Mouse (Mus musculus): ENCODE data around the gene Nectin1. TPM values are rescaled to one million over a fixed set of nuclear protein-coding genes. Genes with fewer than 3 reads are reported as not detected.

The Nectin1 gene
- total and polyA plus RNA-seq, 3 experiments: 3.9 to 6.2 TPM; not detected in 1

- Histone ChIP-seq H3K36me3 (ENCODE audit: control insufficient read depth in 1 of 2, insufficient read depth in 2 of 2, low read length in 2 of 2) (0 out of 4 replicates have a peak, but pooled peaks cover 0 to 3% of the 10 kb centered on the region in 2 experiments), H3K27ac (ENCODE audit: control insufficient read depth, low read depth, low read length) (no peak overlapping the region), H3K4me3 (ENCODE audit: control insufficient read depth in 1 of 2, insufficient read depth in 1 of 2, low read depth in 2 of 2, low read length in 2 of 2) (peak overlapping the region; percentile 68 to 79), H3K79me2 (ENCODE audit: control insufficient read depth, insufficient read depth, low read length, poor library complexity) (peaks cover 20% of the 10 kb centered on the region), H3K9ac (ENCODE audit: control insufficient read depth, low read depth, low read length, poor library complexity, severe bottlenecking) (peak overlapping the region; percentile 88), H3K27me3 (ENCODE audit: control insufficient read depth in 1 of 2, insufficient read depth in 2 of 2, low read length in 2 of 2) (no peaks in the 10 kb centered on the region), H3K4me1 (ENCODE audit: control insufficient read depth in 1 of 2, insufficient read depth in 2 of 2, low read length in 2 of 2) (peaks cover 5 to 12% of the 10 kb centered on the region in 2 experiments; a peak in 2 of 4 replicates), H3K9me3 (replicated peaks; ENCODE audit: insufficient read depth, low read length) (no peaks in the 10 kb centered on the region)
- no peak for TF ChIP-seq NELFE (IDR thresholded peaks at IDR 0.05; ENCODE audit: low read depth, low read length)
- peak in 2 of 3 experiments; percentile 6 to 39; a peak in 2 of 6 replicates for TF ChIP-seq CTCF (IDR thresholded peaks at IDR 0.05 in 2 of 3, conservative IDR thresholded peaks at IDR 0.05 in 1 of 3; ENCODE audit: control insufficient read depth in 1 of 3, insufficient read depth in 1 of 3, low read depth in 2 of 3, low read length in 3 of 3, poor library complexity in 1 of 3, severe bottlenecking in 1 of 3)
- TF ChIP-seq EP300 (IDR thresholded peaks at IDR 0.05; ENCODE audit: low read depth in 1 of 2, low read length in 2 of 2): no peak
- TF ChIP-seq POLR2AphosphoS5 (IDR thresholded peaks at IDR 0.05; ENCODE audit: borderline replicate concordance, low read depth, low read length): no peak
- no peak for TF ChIP-seq ZKSCAN1 (IDR thresholded peaks at IDR 0.05; ENCODE audit: low read depth, low read length)
- no peak for TF ChIP-seq TAL1 (IDR thresholded peaks at IDR 0.05; ENCODE audit: low read length)
- no peak for TF ChIP-seq HCFC1 (IDR thresholded peaks at IDR 0.05; ENCODE audit: low read depth, low read length)
- peak; percentile 32 for DNase-seq (ENCODE audit: low read depth, low spot score)
These were observed 1.4 kb downstream of the Nectin1 start for GRCm38 (mm10) chr9:43745051-43745792.

- no peak for TF ChIP-seq KAT2A (conservative IDR thresholded peaks at IDR 0.05; ENCODE audit: low read depth, low read length)
- no peak for TF ChIP-seq CTCF (IDR thresholded peaks at IDR 0.05 in 2 of 3, conservative IDR thresholded peaks at IDR 0.05 in 1 of 3; ENCODE audit: control insufficient read depth in 1 of 3, insufficient read depth in 1 of 3, low read depth in 2 of 3, low read length in 3 of 3, poor library complexity in 1 of 3, severe bottlenecking in 1 of 3)
- TF ChIP-seq POLR2AphosphoS5 (IDR thresholded peaks at IDR 0.05; ENCODE audit: borderline replicate concordance, low read depth, low read length): no peak
- no peak for TF ChIP-seq CHD2 (IDR thresholded peaks at IDR 0.05; ENCODE audit: low read length)
- TF ChIP-seq USF1 (IDR thresholded peaks at IDR 0.05; ENCODE audit: low read depth, low read length): no peak
- TF ChIP-seq TCF12 (IDR thresholded peaks at IDR 0.05; ENCODE audit: low read depth, low read length): no peak
- H3K4me3 ChIP-seq (ENCODE audit: control insufficient read depth in 1 of 2, insufficient read depth in 1 of 2, low read depth in 2 of 2, low read length in 2 of 2): peak overlapping the region in 1 of 2 experiments; percentile 79; a peak in 1 of 4 replicates
- no peak overlapping the region for H3K27ac ChIP-seq (ENCODE audit: control insufficient read depth, low read depth, low read length)
- H3K79me2 ChIP-seq (ENCODE audit: control insufficient read depth, insufficient read depth, low read length, poor library complexity): peaks cover 20% of the 10 kb centered on the region
- peaks cover 5 to 12% of the 10 kb centered on the region in 2 experiments; a peak in 2 of 4 replicates for H3K4me1 ChIP-seq (ENCODE audit: control insufficient read depth in 1 of 2, insufficient read depth in 2 of 2, low read length in 2 of 2)
- H3K27me3 ChIP-seq (ENCODE audit: control insufficient read depth in 1 of 2, insufficient read depth in 2 of 2, low read length in 2 of 2): no peaks in the 10 kb centered on the region
- H3K9me3 ChIP-seq (replicated peaks; ENCODE audit: insufficient read depth, low read length): no peaks in the 10 kb centered on the region
- DNase-seq (ENCODE audit: low read depth, low spot score): no peak
- peak overlapping the region; percentile 10; the same call in 1 of the 2 replicates for H3K9ac ChIP-seq (ENCODE audit: control insufficient read depth, low read depth, low read length, poor library complexity, severe bottlenecking)
- 0 out of 4 replicates have a peak, but pooled peaks cover 0 to 3% of the 10 kb centered on the region in 2 experiments for H3K36me3 ChIP-seq (ENCODE audit: control insufficient read depth in 1 of 2, insufficient read depth in 2 of 2, low read length in 2 of 2)
These were observed 2.3 kb downstream of the Nectin1 start for GRCm38 (mm10) chr9:43745951-43746703.
